Mouse (Mus musculus) limb, embryonic 14.5 days (tissue): ENCODE measurements around the gene Ppp1cb. TPM values are rescaled to one million over a fixed set of nuclear protein-coding genes. Genes with fewer than 3 reads are reported as not detected.

Source experiments
- ATAC-seq: fragments of 200-750 bp; cut with Nextera tagmentation; 2 replicates; pipeline ENCODE4 v1.8.0; 2017; ENCODE audit warnings: low read depth, moderate number of reproducible peaks, moderate TSS enrichment; ENCODE audit not compliant: low FRiP score
- DNase-seq: peaks from one replicate; pipeline ENCODE4 v3.0.0-alpha.2; 2015; ENCODE audit warnings: low spot score
- H3K27ac ChIP-seq: fragments of 300-500 bp; sonication (generic); replicated peaks from 2 replicates; pipeline ENCODE4 v1.5.1; 2014; ENCODE audit warnings: low read depth, mild to moderate bottlenecking, low read length, moderate library complexity, mixed read lengths
- H3K27me3 ChIP-seq: fragments of 300-500 bp; sonication (generic); 2 replicates; pipeline ENCODE4 v1.6.1; 2014; ENCODE audit warnings: low read length, mixed read lengths; ENCODE audit not compliant: control insufficient read depth, insufficient read depth
- H3K36me3 ChIP-seq: fragments of 300-500 bp; sonication (generic); 2 replicates; pipeline ENCODE4 v1.6.1; 2014; ENCODE audit warnings: mild to moderate bottlenecking, low read length, moderate library complexity, mixed read lengths; ENCODE audit not compliant: control insufficient read depth, insufficient read depth
- H3K4me1 ChIP-seq: fragments of 300-500 bp; sonication (generic); 2 replicates; pipeline ENCODE4 v1.6.1; 2014; ENCODE audit warnings: antibody characterized with exemption, low read length, mixed read lengths; ENCODE audit not compliant: control insufficient read depth, insufficient read depth
- H3K4me2 ChIP-seq: fragments of 300-500 bp; sonication (generic); replicated peaks from 2 replicates; pipeline ENCODE4 v1.6.1; 2014; ENCODE audit warnings: low read depth, mild to moderate bottlenecking, low read length, moderate library complexity; ENCODE audit not compliant: severe bottlenecking
- H3K4me3 ChIP-seq: fragments of 300-500 bp; sonication (generic); replicated peaks from 2 replicates; pipeline ENCODE4 v1.5.1; 2014; ENCODE audit warnings: low read length
- H3K9ac ChIP-seq: fragments of 300-500 bp; sonication (generic); 2 replicates; pipeline ENCODE4 v1.6.1; 2014; ENCODE audit warnings: mild to moderate bottlenecking, low read depth, low read length, moderate library complexity; ENCODE audit not compliant: severe bottlenecking
- H3K9me3 ChIP-seq: fragments of 300-500 bp; sonication (generic); 2 replicates; pipeline ENCODE4 v1.6.1; 2016; ENCODE audit warnings: low read length; ENCODE audit not compliant: control insufficient read depth
- POLR2A ChIP-seq: fragments of 200-500 bp; IDR thresholded peaks from 2 replicates; pipeline ENCODE4 v1.8.0; 2012; ENCODE audit warnings: inconsistent platforms, mild to moderate bottlenecking, moderate library complexity, borderline replicate concordance; ENCODE audit not compliant: insufficient read depth, insufficient read length; ENCODE audit errors: extremely low read depth
- WGBS: fragments of 180-500 bp; shearing (Covaris S2); extraction: QIAGEN DNeasy Blood & Tissue Kit; methylation state at CpG from one replicate; pipeline ENCODE4 v1.1.7; 2014; 5-methylcytosine and 5-hydroxymethylcytosine counted together
- polyA plus RNA-seq, 2 experiments: library from polyadenylated mRNA; depleted of rRNA in 1 of 2; stranded (reverse) in 1 of 2; unstranded in 1 of 2; fragments of >200 nt; fragmentation: Nextera tagmentation in 1 of 2; extraction: Ambion mirVana in 1 of 2; gene quantifications; 2 replicates each; pipeline versions ENCODE4 v1.2.1 to v1.2.3; 2012 to 2014

Gene Ppp1cb
- polyA plus RNA-seq, 2 experiments: 156 to 208 TPM

- Histone ChIP-seq H3K36me3 (no peaks in the 10 kb centered on the region), H3K27me3 (no peaks in the 10 kb centered on the region), H3K4me2 (peak overlapping the region; percentile 46), H3K9ac (0 out of 2 replicates have a peak overlapping the region, but pooled peaks have one; percentile 16), H3K4me3 (peak overlapping the region; percentile 18), H3K4me1 (peaks cover 11% of the 10 kb centered on the region; the same call in 1 of the 2 replicates), H3K27ac (no peak overlapping the region), H3K9me3 (no peaks in the 10 kb centered on the region)
- TF ChIP-seq POLR2A: no peak
- ATAC-seq: no peak
- WGBS: 26% methylated on average over 2 of the region's 2 CpGs
- no peak for DNase-seq
Measured at GRCm38 (mm10) chr5:32460973-32461372, 2.3 kb downstream of the Ppp1cb start.

DNA sequence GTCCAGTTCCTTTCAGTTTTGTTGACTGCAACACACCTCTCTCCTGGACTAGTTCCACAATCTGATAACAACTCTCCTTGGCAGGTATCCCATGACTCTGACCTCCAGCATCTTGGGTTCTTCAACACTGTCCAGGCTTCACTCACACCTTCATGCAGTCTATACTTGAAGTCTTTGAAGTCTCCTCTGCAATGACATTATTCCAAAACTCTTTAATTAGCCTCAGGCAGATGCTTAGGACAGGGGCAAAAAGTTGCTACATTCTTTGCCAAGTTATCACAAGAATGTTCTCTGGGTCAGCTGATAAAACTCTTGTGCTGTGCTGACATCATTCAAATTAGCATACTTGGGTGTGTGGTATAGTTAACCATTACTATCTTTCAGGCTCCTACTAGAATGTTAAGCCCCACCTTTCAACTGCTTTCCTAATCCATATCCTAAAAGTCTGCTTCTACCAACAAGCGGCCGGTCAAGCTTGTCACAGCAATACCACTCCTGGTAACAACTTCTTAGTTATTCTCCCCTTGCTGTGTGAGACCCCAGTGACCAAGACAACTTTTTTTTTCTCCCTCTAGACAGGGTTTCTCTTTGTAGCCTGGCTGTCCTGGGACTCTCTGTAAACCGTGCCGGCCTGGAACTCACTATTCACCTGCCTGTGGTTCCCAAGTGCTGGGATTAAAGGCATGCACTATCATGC, 13.8 kb downstream of the Ppp1cb start:
- no peak for TF ChIP-seq POLR2A
- H3K9ac ChIP-seq: no peak overlapping the region
- no peaks in the 10 kb centered on the region for H3K9me3 ChIP-seq
- no peaks in the 10 kb centered on the region for H3K27me3 ChIP-seq
- H3K4me2 ChIP-seq: no peak overlapping the region
- ATAC-seq (no peak), DNase-seq (no peak)
- H3K4me1 ChIP-seq: no peaks in the 10 kb centered on the region
- H3K4me3 ChIP-seq: no peak overlapping the region
- no peak overlapping the region for H3K27ac ChIP-seq
- 86% methylated on average over 4 of the region's 4 CpGs for WGBS
- H3K36me3 ChIP-seq: 0 out of 2 replicates have a peak, but pooled peaks cover 3% of the 10 kb centered on the region

DNA sequence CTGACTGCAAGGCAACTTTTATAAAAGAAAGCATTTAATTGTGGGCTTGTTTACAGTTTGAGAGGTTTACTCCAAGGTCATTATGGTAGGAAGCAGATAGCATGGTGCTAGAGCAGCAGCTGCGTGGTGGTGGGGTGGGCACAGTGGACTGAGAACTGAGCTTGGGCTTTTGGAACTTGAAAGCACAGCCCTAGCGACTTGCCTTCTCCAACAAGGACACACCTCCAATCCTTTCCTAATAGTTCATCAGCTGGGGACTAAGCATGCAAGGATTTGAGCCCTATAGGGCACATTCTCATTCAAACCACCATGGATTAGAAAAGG, 14.3 kb downstream of the Ppp1cb start:
- DNase-seq (no peak), ATAC-seq (no peak)
- 76% methylated on average over 2 of the region's 2 CpGs for WGBS

DNA sequence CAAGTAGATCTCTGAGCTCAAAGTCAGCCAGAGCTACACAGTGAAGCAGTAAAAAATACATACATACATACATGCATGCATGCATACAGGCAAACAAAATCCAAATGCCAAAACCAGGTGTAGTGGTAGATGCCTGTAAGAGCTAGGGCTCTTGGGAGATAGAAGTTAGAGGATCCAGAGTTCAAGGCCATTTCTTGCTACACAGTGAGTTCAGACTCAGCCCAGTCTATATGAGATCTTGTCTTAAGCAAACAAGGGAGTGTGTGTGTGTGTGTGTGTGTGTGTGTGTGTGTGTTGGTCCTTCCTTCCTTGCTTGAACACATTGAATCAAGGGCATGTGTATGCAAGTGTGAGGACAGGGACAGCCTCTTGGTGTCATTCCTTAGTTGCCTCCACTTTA, 17.9 kb downstream of the Ppp1cb start:
- Histone ChIP-seq H3K4me3 (no peak overlapping the region), H3K9me3 (no peaks in the 10 kb centered on the region), H3K9ac (no peak overlapping the region), H3K27me3 (no peaks in the 10 kb centered on the region), H3K36me3 (peaks cover 28% of the 10 kb centered on the region), H3K4me1 (no peaks in the 10 kb centered on the region), H3K27ac (no peak overlapping the region), H3K4me2 (no peak overlapping the region)
- no peak for ATAC-seq
- TF ChIP-seq POLR2A: no peak
- no peak for DNase-seq

More for the DNA sequence above, 14.3 kb downstream of the Ppp1cb start:
- no peak overlapping the region for H3K4me2 ChIP-seq
- 0 out of 2 replicates have a peak, but pooled peaks cover 3% of the 10 kb centered on the region for H3K36me3 ChIP-seq
- no peak overlapping the region for H3K9ac ChIP-seq
- H3K9me3 ChIP-seq: no peaks in the 10 kb centered on the region
- TF ChIP-seq POLR2A: no peak
- no peak overlapping the region for H3K4me3 ChIP-seq
- H3K27ac ChIP-seq: no peak overlapping the region
- H3K27me3 ChIP-seq: no peaks in the 10 kb centered on the region
- no peaks in the 10 kb centered on the region for H3K4me1 ChIP-seq

- no peaks in the 10 kb centered on the region for H3K27me3 ChIP-seq
- no peak for TF ChIP-seq POLR2A
- H3K4me1 ChIP-seq: no peaks in the 10 kb centered on the region
- DNase-seq (no peak), ATAC-seq (no peak)
- 87% methylated on average over 4 of the region's 4 CpGs for WGBS
- no peak overlapping the region for H3K9ac ChIP-seq
- H3K36me3 ChIP-seq: peaks cover 34% of the 10 kb centered on the region
- no peaks in the 10 kb centered on the region for H3K9me3 ChIP-seq
- H3K27ac ChIP-seq: no peak overlapping the region
- H3K4me2 ChIP-seq: no peak overlapping the region
- no peak overlapping the region for H3K4me3 ChIP-seq
Measured at GRCm38 (mm10) chr5:32478972-32479371, 20.3 kb downstream of the Ppp1cb start.
